Mouse (Mus musculus): ENCODE results near the gene Bcdin3d.

The Bcdin3d gene

GRCm38 (mm10) chr15:99474576-99474926, at the start of gene Bcdin3d:
Gene Bcdin3d, minus strand, starts transcription at chr15:99474730.
- DNase-seq (ENCODE audit: low spot score in 2 of 2), result peak; percentile 65 to 74

- no peak for DNase-seq (ENCODE audit: low spot score in 2 of 2)
Measured at GRCm38 (mm10) chr15:99520306-99520705, 45.8 kb upstream of the Bcdin3d start.

- DNase-seq (ENCODE audit: low spot score in 2 of 2), result no peak
Measured at GRCm38 (mm10) chr15:99519626-99520025, 45.1 kb upstream of the Bcdin3d start.

- DNase-seq (ENCODE audit: low spot score in 2 of 2), result no peak
Measured at GRCm38 (mm10) chr15:99517715-99518114, 43.2 kb upstream of the Bcdin3d start.

DNA sequence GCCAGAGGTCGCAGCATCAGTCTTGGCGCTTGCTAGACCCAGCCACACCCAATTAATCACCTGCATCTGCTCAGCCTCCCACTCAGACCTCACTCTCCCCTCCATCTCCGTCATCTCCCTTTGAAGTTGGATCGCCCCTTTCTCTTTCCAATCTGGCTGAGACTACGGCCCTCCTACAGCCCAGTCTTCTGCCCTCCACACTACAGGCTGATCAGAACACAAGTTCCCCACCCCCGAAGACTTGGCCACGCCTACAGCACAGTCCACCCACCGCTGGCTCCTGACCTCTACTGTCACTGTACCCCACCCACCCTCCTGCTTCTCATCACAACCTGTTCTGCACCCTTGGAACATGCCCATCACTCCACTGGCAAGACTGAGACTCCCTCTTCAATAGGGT, 42.2 kb upstream of the Bcdin3d start:
- DNase-seq (ENCODE audit: low spot score in 2 of 2), result no peak

DNA sequence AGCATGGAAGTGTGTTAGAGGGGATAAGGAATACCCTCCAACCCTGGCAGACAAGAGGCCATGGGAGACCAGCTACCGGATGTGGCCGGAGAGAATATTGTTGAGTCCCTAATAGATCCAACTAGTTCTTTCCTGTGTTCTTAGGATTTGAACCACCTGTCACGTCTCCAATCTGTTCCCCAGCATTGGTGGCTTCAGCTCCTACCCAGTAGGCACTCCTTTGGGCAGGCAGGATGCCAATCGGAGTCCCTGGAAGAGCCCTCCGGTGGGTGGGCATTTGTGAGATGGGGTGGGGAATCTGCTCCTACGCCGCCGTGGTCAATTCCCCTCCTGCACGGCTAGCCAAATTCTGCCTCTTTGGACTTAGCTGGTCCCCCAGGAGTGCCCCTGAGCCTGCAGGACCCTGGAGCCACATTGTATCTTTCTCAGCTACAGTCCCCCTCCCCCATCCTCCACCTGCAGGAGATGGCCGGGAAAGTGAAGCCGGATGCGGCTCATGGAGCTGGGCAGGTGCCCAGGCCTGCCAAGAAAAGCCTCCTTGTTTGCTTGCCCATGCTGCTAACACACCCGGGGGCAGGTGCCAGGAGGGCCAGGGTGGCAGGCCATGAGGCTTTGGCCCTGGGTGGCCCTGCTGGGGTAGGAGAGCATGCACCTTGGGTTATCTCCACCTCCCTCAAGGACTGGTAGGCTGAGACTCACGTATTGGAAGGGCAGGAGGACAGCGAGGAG, 37.4 kb upstream of the Bcdin3d start:
- no peak for DNase-seq (ENCODE audit: low spot score in 2 of 2)

GRCm38 (mm10) chr15:99510621-99511020, 36.1 kb upstream of the Bcdin3d start:
- no peak for DNase-seq (ENCODE audit: low spot score in 2 of 2)

GRCm38 (mm10) chr15:99509840-99510239, 35.3 kb upstream of the Bcdin3d start:
- no peak for DNase-seq (ENCODE audit: low spot score in 2 of 2)

GRCm38 (mm10) chr15:99505324-99506095, 31.0 kb upstream of the Bcdin3d start:
- no peak for DNase-seq (ENCODE audit: low spot score in 2 of 2)

GRCm38 (mm10) chr15:99503256-99503655, 28.7 kb upstream of the Bcdin3d start:
- DNase-seq (ENCODE audit: low spot score in 2 of 2), result no peak

GRCm38 (mm10) chr15:99502311-99502831, 27.8 kb upstream of the Bcdin3d start:
- no peak for DNase-seq (ENCODE audit: low spot score in 2 of 2)

GRCm38 (mm10) chr15:99501292-99502260, 27.0 kb upstream of the Bcdin3d start:
- peak; percentile 55 to 56 for DNase-seq (ENCODE audit: low spot score in 2 of 2)

DNA sequence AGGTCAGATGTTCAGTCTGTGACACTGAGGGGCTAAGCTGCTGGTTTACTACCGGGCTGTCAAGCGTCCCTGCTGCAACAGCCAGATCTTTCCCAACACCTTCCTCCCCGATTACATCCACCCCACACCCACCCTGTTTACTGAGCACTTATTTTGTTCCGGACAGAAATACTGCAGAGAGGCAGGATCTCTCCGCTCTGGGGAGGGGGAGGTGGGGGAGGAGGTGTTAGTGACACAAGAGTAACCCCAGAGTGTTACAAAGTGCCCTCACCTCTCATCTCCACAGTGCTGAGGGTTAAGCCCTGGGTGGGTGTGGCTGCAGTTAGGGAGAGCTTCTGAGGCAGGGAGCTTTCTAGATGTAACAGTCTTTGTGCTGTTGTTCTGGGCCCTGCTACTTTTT, 25.8 kb upstream of the Bcdin3d start:
- DNase-seq (ENCODE audit: low spot score in 2 of 2), result no peak

- no peak for DNase-seq (ENCODE audit: low spot score in 2 of 2)
Measured at GRCm38 (mm10) chr15:99499726-99500125, 25.2 kb upstream of the Bcdin3d start.

DNA sequence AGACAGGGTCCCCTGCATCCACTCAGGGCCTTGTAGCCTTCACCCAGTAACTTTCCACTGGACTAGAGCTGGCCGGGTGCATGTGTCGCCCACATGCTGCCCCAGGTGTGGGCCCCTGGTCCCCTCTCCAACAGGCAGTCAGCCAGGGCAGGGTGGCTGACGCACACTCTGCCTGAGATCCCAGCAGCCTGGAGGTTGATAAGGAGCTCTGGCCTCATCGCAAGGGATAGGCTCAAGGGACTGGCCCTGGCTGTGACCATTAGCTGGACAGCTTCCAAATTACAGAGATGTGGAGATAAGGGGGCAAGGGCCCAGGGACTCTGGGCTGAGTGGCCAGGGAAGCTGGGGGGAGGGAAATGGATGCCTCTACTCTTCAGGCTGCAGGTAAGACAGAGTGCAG, 24.3 kb upstream of the Bcdin3d start:
- DNase-seq (ENCODE audit: low spot score in 2 of 2), result no peak

GRCm38 (mm10) chr15:99498356-99498755, 23.8 kb upstream of the Bcdin3d start:
- DNase-seq (ENCODE audit: low spot score in 2 of 2), result no peak

DNA sequence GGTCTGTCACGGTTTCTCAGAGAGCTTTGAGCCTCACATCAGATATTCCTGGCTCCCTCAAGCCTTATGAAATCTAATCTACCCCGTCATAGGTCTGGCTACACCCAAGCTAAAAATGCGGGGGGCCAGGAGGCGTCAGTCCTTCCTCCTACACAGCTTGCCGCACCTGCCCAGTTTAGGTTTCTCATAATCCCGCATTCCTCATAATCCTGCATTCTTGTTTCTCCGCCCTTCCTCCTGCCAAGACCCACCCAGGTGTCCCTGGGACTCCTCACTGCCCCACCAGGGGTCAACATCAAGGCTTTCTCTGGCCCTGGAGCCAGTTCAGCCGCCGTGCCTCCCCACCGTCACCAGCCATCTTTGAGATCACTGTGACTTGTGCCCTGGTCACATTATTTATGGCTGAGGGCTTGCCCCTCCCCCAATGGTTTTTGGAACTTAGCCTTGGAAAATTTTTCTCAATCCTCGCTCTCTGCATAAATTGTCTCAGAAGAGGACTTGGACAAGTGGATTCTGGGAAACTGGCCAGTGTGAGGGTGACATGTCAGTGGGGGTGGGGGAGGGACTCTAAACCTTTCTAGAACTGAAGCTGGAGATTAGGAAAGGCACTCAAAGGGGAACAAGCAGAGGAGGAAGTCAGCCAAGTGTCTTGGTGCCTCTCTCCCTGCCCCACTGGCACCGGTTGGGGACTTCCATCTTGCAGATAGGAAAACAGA, 23.2 kb upstream of the Bcdin3d start:
- peak in 1 of 2 experiments; percentile 50 for DNase-seq (ENCODE audit: low spot score in 2 of 2)

DNA sequence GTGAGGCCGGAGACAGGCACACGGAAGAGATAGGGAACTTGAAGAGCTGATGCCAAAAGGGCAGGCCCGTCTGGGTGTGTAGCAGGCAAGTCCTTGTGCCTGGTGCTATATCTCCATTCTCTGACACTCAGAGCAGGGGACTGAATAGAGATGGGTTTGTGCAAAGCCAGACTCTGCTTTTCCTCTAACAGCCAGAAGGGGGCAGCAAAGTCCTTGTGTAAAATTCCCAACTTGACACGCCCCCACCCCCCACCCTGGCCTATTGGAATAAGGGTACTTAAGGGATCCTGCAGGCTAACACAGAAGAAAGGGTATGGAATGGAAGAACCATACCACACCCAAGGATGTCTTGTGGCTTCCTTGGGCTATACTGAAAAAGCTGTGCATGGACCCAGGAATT, 22.5 kb upstream of the Bcdin3d start:
- peak in 1 of 2 experiments; percentile 66 for DNase-seq (ENCODE audit: low spot score in 2 of 2)

GRCm38 (mm10) chr15:99484745-99485144, 10.2 kb upstream of the Bcdin3d start:
- no peak for DNase-seq (ENCODE audit: low spot score in 2 of 2)

- no peak for DNase-seq (ENCODE audit: low spot score in 2 of 2)
Measured at GRCm38 (mm10) chr15:99475814-99476213, 1.3 kb upstream of the Bcdin3d start.
